Mouse (Mus musculus) MEL (cell line): ENCODE results near the gene Ccl28. TPM values are rescaled to one million over a fixed set of nuclear protein-coding genes. Genes with fewer than 3 reads are reported as not detected.

Source experiments
- DNase-seq: peaks from one replicate; pipeline ENCODE4 v3.0.0; 2011; ENCODE audit warnings: low read depth, low spot score
- H3K27ac ChIP-seq: 2 replicates; pipeline ENCODE4 v1.5.1; 2012; ENCODE audit warnings: low read depth, mild to moderate bottlenecking, control low read depth, low read length, moderate library complexity; ENCODE audit not compliant: control insufficient read depth
- H3K27me3 ChIP-seq, 2 experiments: fragments of 150-350 bp in 1 of 2; sonication (generic) in 1 of 2; 2 replicates each; pipeline ENCODE4 v1.6.1; 2012; ENCODE audit warnings: low read length in 2 of 2, mild to moderate bottlenecking in 2 of 2, improper control_type of control experiment in 1 of 2, moderate library complexity in 1 of 2; ENCODE audit not compliant: insufficient read depth in 2 of 2, control insufficient read depth in 1 of 2
- H3K36me3 ChIP-seq, 2 experiments: 2 replicates each; pipeline ENCODE4 v1.6.1; 2012 to 2014; ENCODE audit warnings: low read length in 2 of 2, improper control_type of control experiment in 1 of 2, inconsistent platforms in 1 of 2, mild to moderate bottlenecking in 1 of 2; ENCODE audit not compliant: insufficient read depth in 2 of 2, control insufficient read depth in 1 of 2
- H3K4me1 ChIP-seq, 2 experiments: fragments of 150-350 bp in 1 of 2; sonication (generic) in 1 of 2; 2 replicates each; pipeline ENCODE4 v1.6.1; 2012; ENCODE audit warnings: low read length in 2 of 2, improper control_type of control experiment in 1 of 2, mild to moderate bottlenecking in 1 of 2; ENCODE audit not compliant: insufficient read depth in 2 of 2, control insufficient read depth in 1 of 2
- H3K4me3 ChIP-seq, 2 experiments: fragments of 150-350 bp in 1 of 2; sonication (generic) in 1 of 2; 2 replicates each; pipeline ENCODE4 v1.5.1; 2012; ENCODE audit warnings: low read depth in 2 of 2, low read length in 2 of 2, mild to moderate bottlenecking in 2 of 2, moderate library complexity in 2 of 2, control low read depth in 1 of 2, improper control_type of control experiment in 1 of 2; ENCODE audit not compliant: control insufficient read depth in 1 of 2, insufficient read depth in 1 of 2
- H3K79me2 ChIP-seq: 2 replicates; pipeline ENCODE4 v1.6.1; 2012; ENCODE audit warnings: mild to moderate bottlenecking, low read length, moderate library complexity; ENCODE audit not compliant: control insufficient read depth, poor library complexity, insufficient read depth
- H3K9ac ChIP-seq: 2 replicates; pipeline ENCODE4 v1.6.1; 2012; ENCODE audit warnings: low read depth, mild to moderate bottlenecking, control low read depth, low read length, moderate library complexity; ENCODE audit not compliant: control insufficient read depth, poor library complexity, severe bottlenecking
- H3K9me3 ChIP-seq: fragments of 150-350 bp; sonication (generic); replicated peaks from 2 replicates; pipeline ENCODE4 v1.6.1; 2012; ENCODE audit warnings: mild to moderate bottlenecking, low read length, improper control_type of control experiment, moderate library complexity; ENCODE audit not compliant: insufficient read depth
- CTCF ChIP-seq, 3 experiments: IDR thresholded peaks in 2 of 3; conservative IDR thresholded peaks in 1 of 3; 2 replicates each; pipeline ENCODE4 v1.5.1; 2011 to 2012; ENCODE audit warnings: low read length in 3 of 3, low read depth in 2 of 3, mild to moderate bottlenecking in 2 of 3, improper control_type of control experiment in 1 of 3, inconsistent platforms in 1 of 3, mixed read lengths in 1 of 3, moderate library complexity in 1 of 3; ENCODE audit not compliant: control insufficient read depth in 1 of 3, insufficient read depth in 1 of 3, poor library complexity in 1 of 3, severe bottlenecking in 1 of 3
- GATA1 ChIP-seq: IDR thresholded peaks from 2 replicates; pipeline ENCODE4 v1.6.1; 2011; ENCODE audit warnings: low read depth, low read length, improper control_type of control experiment
- HCFC1 ChIP-seq: IDR thresholded peaks from 2 replicates; pipeline ENCODE4 v1.6.1; 2012; ENCODE audit warnings: low read depth, mild to moderate bottlenecking, inconsistent platforms, low read length, improper control_type of control experiment, moderate library complexity
- JUND ChIP-seq: IDR thresholded peaks from 2 replicates; pipeline ENCODE4 v1.6.1; 2011; ENCODE audit warnings: low read depth, mild to moderate bottlenecking, improper control_type of control experiment, low read length
- KAT2A ChIP-seq: conservative IDR thresholded peaks from 2 replicates; pipeline ENCODE4 v1.6.1; 2012; ENCODE audit warnings: low read depth, low read length, improper control_type of control experiment, inconsistent platforms
- MAFK ChIP-seq: IDR thresholded peaks from 2 replicates; pipeline ENCODE4 v1.6.1; 2011; ENCODE audit warnings: low read depth, mild to moderate bottlenecking, low read length, improper control_type of control experiment, borderline replicate concordance
- MAX ChIP-seq: IDR thresholded peaks from 2 replicates; pipeline ENCODE4 v1.6.1; 2011; ENCODE audit warnings: low read length, improper control_type of control experiment
- MAZ ChIP-seq: IDR thresholded peaks from 2 replicates; pipeline ENCODE4 v1.6.1; 2012; ENCODE audit warnings: low read depth, mild to moderate bottlenecking, inconsistent platforms, low read length, improper control_type of control experiment
- MEF2A ChIP-seq: IDR thresholded peaks from 2 replicates; pipeline ENCODE4 v1.6.1; 2014; ENCODE audit warnings: low read depth, mild to moderate bottlenecking, inconsistent platforms, low read length, improper control_type of control experiment; ENCODE audit not compliant: poor library complexity, insufficient replicate concordance, severe bottlenecking; ENCODE audit errors: extremely low read depth
- MYB ChIP-seq: IDR thresholded peaks from 2 replicates; pipeline ENCODE4 v1.6.1; 2011; ENCODE audit warnings: mild to moderate bottlenecking, low read depth, low read length, improper control_type of control experiment
- MYC ChIP-seq: IDR thresholded peaks from 2 replicates; pipeline ENCODE4 v1.6.1; 2011; ENCODE audit warnings: low read depth, mild to moderate bottlenecking, low read length, improper control_type of control experiment, moderate library complexity
- NRF1 ChIP-seq: IDR thresholded peaks from 2 replicates; pipeline ENCODE4 v1.6.1; 2014; ENCODE audit warnings: low read depth, mild to moderate bottlenecking, inconsistent platforms, low read length, improper control_type of control experiment, moderate library complexity; ENCODE audit not compliant: poor library complexity, insufficient read depth, severe bottlenecking
- POLR2AphosphoS2 ChIP-seq: IDR thresholded peaks from 2 replicates; pipeline ENCODE4 v1.6.1; 2011; ENCODE audit warnings: low read length, improper control_type of control experiment
- POLR2AphosphoS5 ChIP-seq: IDR thresholded peaks from 2 replicates; pipeline ENCODE4 v1.6.1; 2012; ENCODE audit warnings: low read depth, borderline replicate concordance, mild to moderate bottlenecking, inconsistent platforms, low read length, moderate library complexity, mixed read lengths
- RAD21 ChIP-seq: IDR thresholded peaks from 2 replicates; pipeline ENCODE4 v1.6.1; 2011; ENCODE audit warnings: mild to moderate bottlenecking, low read depth, low read length, improper control_type of control experiment
- RCOR1 ChIP-seq: IDR thresholded peaks from 2 replicates; pipeline ENCODE4 v1.6.1; 2012; ENCODE audit warnings: low read depth, mild to moderate bottlenecking, inconsistent platforms, low read length, improper control_type of control experiment
- SMC3 ChIP-seq: IDR thresholded peaks from 2 replicates; pipeline ENCODE4 v1.6.1; 2011; ENCODE audit warnings: low read depth, low read length, improper control_type of control experiment
- TBP ChIP-seq: IDR thresholded peaks from 2 replicates; pipeline ENCODE4 v1.8.0; 2011; ENCODE audit warnings: low read depth, low read length, improper control_type of control experiment
- TCF12 ChIP-seq: IDR thresholded peaks from 2 replicates; pipeline ENCODE4 v1.6.1; 2014; ENCODE audit warnings: low read depth, mild to moderate bottlenecking, inconsistent platforms, low read length, improper control_type of control experiment, moderate library complexity
- UBTF ChIP-seq: IDR thresholded peaks from 2 replicates; pipeline ENCODE4 v1.6.1; 2012; ENCODE audit warnings: low read depth, mild to moderate bottlenecking, inconsistent platforms, low read length, improper control_type of control experiment, moderate library complexity, borderline replicate concordance; ENCODE audit not compliant: insufficient read depth
- USF2 ChIP-seq, 2 experiments: IDR thresholded peaks; 2 replicates each; pipeline ENCODE4 v1.6.1; 2011 to 2012; ENCODE audit warnings: improper control_type of control experiment in 2 of 2, low read length in 2 of 2, borderline replicate concordance in 1 of 2, inconsistent platforms in 1 of 2, low read depth in 1 of 2, mild to moderate bottlenecking in 1 of 2; ENCODE audit not compliant: insufficient read depth in 1 of 2
- ZC3H11A ChIP-seq: IDR thresholded peaks from 2 replicates; pipeline ENCODE4 v1.6.1; 2012; ENCODE audit warnings: low read depth, mild to moderate bottlenecking, inconsistent platforms, low read length, improper control_type of control experiment
- ZKSCAN1 ChIP-seq: IDR thresholded peaks from 2 replicates; pipeline ENCODE4 v1.6.1; 2012; ENCODE audit warnings: low read depth, mild to moderate bottlenecking, inconsistent platforms, low read length, improper control_type of control experiment, moderate library complexity
- ZMIZ1 ChIP-seq: IDR thresholded peaks from 2 replicates; pipeline ENCODE4 v1.6.1; 2012; ENCODE audit warnings: low read depth, mild to moderate bottlenecking, inconsistent platforms, low read length, improper control_type of control experiment, moderate library complexity
- ZNF384 ChIP-seq: IDR thresholded peaks from 2 replicates; pipeline ENCODE4 v1.6.1; 2012; ENCODE audit warnings: low read depth, mild to moderate bottlenecking, inconsistent platforms, low read length, improper control_type of control experiment
- polyA plus RNA-seq, 2 experiments: library from polyadenylated mRNA; stranded (reverse) in 1 of 2; unstranded in 1 of 2; fragments of >175 nt in 1 of 2; fragments of >200 nt in 1 of 2; gene quantifications; 2 replicates each; pipeline versions ENCODE4 v1.2.1 to v1.2.4; 2012; ENCODE audit warnings: low replicate concordance in 2 of 2, low read depth in 1 of 2; ENCODE audit not compliant: insufficient read length in 2 of 2, insufficient read depth in 1 of 2, missing spikeins in 1 of 2
- total RNA-seq: library from RNA; depleted of rRNA; stranded (reverse); fragments of 300-350 nt; gene quantifications from 2 replicates; pipeline ENCODE4 v1.2.3, GENCODE M21; 2012

The Ccl28 gene
- total and polyA plus RNA-seq, 3 experiments: not detected

DNA sequence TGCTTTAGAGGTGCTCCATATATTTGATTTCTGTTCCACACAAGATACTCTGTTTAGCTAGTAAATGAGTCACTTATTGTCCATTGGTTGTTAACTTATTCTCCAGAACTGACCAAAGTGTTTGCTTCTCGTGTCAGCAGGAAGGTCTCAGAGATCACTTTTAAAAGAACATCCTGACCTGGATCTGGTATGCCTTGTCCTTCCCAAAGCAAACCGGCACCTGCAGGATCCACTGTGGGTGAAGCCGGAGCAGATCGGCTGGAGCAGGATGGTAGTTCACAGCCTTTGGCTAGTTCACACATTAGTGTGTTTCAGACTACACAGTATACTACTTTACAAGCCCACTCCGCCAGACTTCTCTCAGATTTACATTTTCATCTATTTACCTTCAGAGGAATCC is 14.8 kb downstream of the Ccl28 start:
- H3K4me3 ChIP-seq: no peak overlapping the region
- no peak overlapping the region for H3K27ac ChIP-seq
- H3K36me3 ChIP-seq: no peaks in the 10 kb centered on the region
- no peak for DNase-seq
- H3K9me3 ChIP-seq: no peaks in the 10 kb centered on the region
- no peaks in the 10 kb centered on the region for H3K4me1 ChIP-seq
- TF ChIP-seq USF2 (IDR thresholded peaks at IDR 0.05; ENCODE audit: borderline replicate concordance in 1 of 2, insufficient read depth in 1 of 2, low read depth in 1 of 2, low read length in 2 of 2) (no peak), SMC3 (no peak), RAD21 (no peak), NRF1 (no peak), MAX (no peak), MAFK (no peak), ZMIZ1 (no peak), MAZ (no peak), TCF12 (no peak), MYC (no peak)
- no peaks in the 10 kb centered on the region for H3K27me3 ChIP-seq
- no peaks in the 10 kb centered on the region for H3K79me2 ChIP-seq
- H3K9ac ChIP-seq: no peak overlapping the region

- Histone ChIP-seq H3K9me3 (no peaks in the 10 kb centered on the region), H3K27me3 (no peaks in the 10 kb centered on the region), H3K27ac (no peak overlapping the region), H3K36me3 (no peaks in the 10 kb centered on the region), H3K79me2 (no peaks in the 10 kb centered on the region), H3K9ac (no peak overlapping the region), H3K4me1 (no peaks in the 10 kb centered on the region), H3K4me3 (no peak overlapping the region)
- no peak for TF ChIP-seq POLR2AphosphoS5
- no peak for TF ChIP-seq RAD21
- no peak for TF ChIP-seq HCFC1
- no peak for TF ChIP-seq JUND
- no peak for TF ChIP-seq ZMIZ1
- no peak for TF ChIP-seq MAFK
- DNase-seq: no peak
Observed at GRCm38 (mm10) chr13:119639302-119639701, 15.7 kb downstream of the Ccl28 start.

DNA sequence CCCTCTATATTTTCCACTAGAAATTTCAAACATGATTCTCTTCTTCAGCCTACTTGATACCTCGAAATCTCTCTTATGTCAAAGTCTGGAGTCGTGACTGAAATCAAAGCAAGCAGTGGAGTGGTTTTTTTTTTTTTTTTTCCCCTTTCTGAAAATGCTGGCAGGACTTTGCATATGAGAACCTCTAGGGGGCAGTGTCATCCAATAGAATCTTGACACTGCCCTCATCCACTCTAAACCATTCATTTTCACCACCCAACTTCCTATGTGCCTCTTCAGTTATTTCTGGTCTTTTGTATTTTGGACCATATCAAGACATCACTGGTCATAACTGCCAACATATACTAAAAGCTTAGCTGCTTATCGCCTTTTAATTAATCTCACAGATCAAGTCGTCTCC is 16.9 kb downstream of the Ccl28 start:
- no peaks in the 10 kb centered on the region for H3K4me1 ChIP-seq
- H3K79me2 ChIP-seq: no peaks in the 10 kb centered on the region
- TF ChIP-seq KAT2A (no peak), GATA1 (no peak), NRF1 (no peak), TBP (no peak), MYB (no peak), UBTF (no peak), MEF2A (no peak), CTCF (IDR thresholded peaks at IDR 0.05 in 2 of 3, conservative IDR thresholded peaks at IDR 0.05 in 1 of 3; ENCODE audit: control insufficient read depth in 1 of 3, insufficient read depth in 1 of 3, low read depth in 2 of 3, low read length in 3 of 3, poor library complexity in 1 of 3, severe bottlenecking in 1 of 3) (peak; percentile 38 to 70 (median 55)), MAX (no peak), MAZ (no peak), ZC3H11A (peak; percentile 50; the same call in 1 of the 2 replicates), ZNF384 (no peak), MYC (no peak), POLR2AphosphoS2 (no peak), TCF12 (no peak), RCOR1 (no peak), ZKSCAN1 (no peak), RAD21 (peak; percentile 73)

More for the DNA sequence above, 16.9 kb downstream of the Ccl28 start:
- no peak overlapping the region for H3K9ac ChIP-seq
- no peaks in the 10 kb centered on the region for H3K9me3 ChIP-seq
- H3K4me3 ChIP-seq: no peak overlapping the region
- no peak overlapping the region for H3K27ac ChIP-seq
- no peaks in the 10 kb centered on the region for H3K36me3 ChIP-seq
- H3K27me3 ChIP-seq: no peaks in the 10 kb centered on the region
- DNase-seq: peak; percentile 38
